Mouse (Mus musculus) cerebellum, adult 2 months (tissue): ENCODE data around the gene Lhcgr.

Experiments used
- CTCF ChIP-seq: fragments of 200-500 bp; IDR thresholded peaks from 2 replicates; pipeline ENCODE4 v1.5.1; 2011; ENCODE audit warnings: low read depth, mild to moderate bottlenecking, control low read depth, low read length, moderate library complexity, borderline replicate concordance; ENCODE audit not compliant: insufficient read depth
- POLR2A ChIP-seq: fragments of 200-500 bp; IDR thresholded peaks from 2 replicates; pipeline ENCODE4 v1.6.1; 2011; ENCODE audit warnings: low read length, control low read depth, borderline replicate concordance; ENCODE audit not compliant: insufficient read depth

- TF ChIP-seq POLR2A (no peak), CTCF (no peak)
These were observed 42.1 kb downstream of the Lhcgr start for GRCm38 (mm10) chr17:88749646-88750045.
